Mouse (Mus musculus) forebrain, embryonic 16.5 days (tissue): ENCODE results near the gene 2810004N23Rik. TPM values are rescaled to one million over a fixed set of nuclear protein-coding genes. Genes with fewer than 3 reads are reported as not detected.

Experiments
- ATAC-seq: fragments of 200-750 bp; cut with Nextera tagmentation; 2 replicates; pipeline ENCODE4 v1.8.0; 2017; ENCODE audit warnings: mild to moderate bottlenecking, moderate library complexity
- H3K27ac ChIP-seq: fragments of 300-500 bp; sonication (generic); 2 replicates; pipeline ENCODE4 v1.5.1; 2014; ENCODE audit warnings: low read length, control low read depth
- H3K27me3 ChIP-seq: fragments of 300-500 bp; sonication (generic); replicated peaks from 2 replicates; pipeline ENCODE4 v1.6.1; 2014; ENCODE audit warnings: low read length; ENCODE audit not compliant: control insufficient read depth, insufficient read depth
- H3K36me3 ChIP-seq: fragments of 300-500 bp; sonication (generic); 2 replicates; pipeline ENCODE4 v1.6.1; 2014; ENCODE audit not compliant: control insufficient read depth, insufficient read depth
- H3K4me1 ChIP-seq: fragments of 300-500 bp; sonication (generic); replicated peaks from 2 replicates; pipeline ENCODE4 v1.6.1; 2014; ENCODE audit warnings: low read length; ENCODE audit not compliant: control insufficient read depth, insufficient read depth
- H3K4me2 ChIP-seq: fragments of 300-500 bp; sonication (generic); 2 replicates; pipeline ENCODE4 v1.6.1; 2014; ENCODE audit warnings: mild to moderate bottlenecking, low read length, control low read depth
- H3K4me3 ChIP-seq: fragments of 300-500 bp; sonication (generic); replicated peaks from 2 replicates; pipeline ENCODE4 v1.5.1; 2014; ENCODE audit warnings: mild to moderate bottlenecking, low read length, control low read depth
- H3K9ac ChIP-seq: fragments of 300-500 bp; sonication (generic); replicated peaks from 2 replicates; pipeline ENCODE4 v1.6.1; 2014; ENCODE audit warnings: low read depth, low read length, control low read depth
- H3K9me3 ChIP-seq: fragments of 300-500 bp; sonication (generic); 2 replicates; pipeline ENCODE4 v1.6.1; 2016; ENCODE audit warnings: low read length; ENCODE audit not compliant: control insufficient read depth
- WGBS: fragments of 180-500 bp; shearing (Covaris S2); extraction: QIAGEN DNeasy Blood & Tissue Kit; methylation state at CpG from one replicate; pipeline ENCODE4 v1.1.7; 2014; 5-methylcytosine and 5-hydroxymethylcytosine counted together
- polyA plus RNA-seq: library from polyadenylated mRNA; unstranded; fragments of >200 nt; fragmentation: Nextera tagmentation; extraction: Ambion mirVana; gene quantifications from 2 replicates; pipeline ENCODE4 v1.2.1, GENCODE M21; 2015

Gene 2810004N23Rik
- polyA plus RNA-seq, 1 experiment from 2014 or later = 38.3 TPM

DNA sequence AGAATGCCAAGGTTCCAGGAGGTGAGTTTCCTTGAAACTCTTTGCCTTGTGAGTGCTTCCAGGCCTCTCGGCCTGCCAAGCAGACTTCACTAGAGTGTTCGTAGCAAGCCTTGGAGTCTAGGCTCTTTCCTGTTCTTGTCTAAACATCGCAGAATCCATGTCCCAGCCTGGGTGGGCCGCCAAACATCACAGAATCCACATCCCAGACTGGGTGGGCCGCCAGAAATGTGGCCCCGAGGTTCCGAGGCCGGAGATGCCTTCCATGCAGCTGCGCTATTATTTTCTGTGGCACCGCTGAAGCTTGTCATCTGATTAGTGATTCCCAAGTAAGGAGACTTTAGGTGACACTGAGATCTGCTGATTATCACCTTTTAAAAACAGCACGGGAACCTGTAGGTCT lies 62.4 kb downstream of the 2810004N23Rik start:
- H3K4me1 ChIP-seq = peaks cover 28% of the 10 kb centered on the region
- ATAC-seq = no peak
- H3K27ac ChIP-seq = no peak overlapping the region
- H3K36me3 ChIP-seq = no peaks in the 10 kb centered on the region
- H3K4me3 ChIP-seq = no peak overlapping the region
- 48% methylated on average over 11 of the region's 11 CpGs for WGBS
- peaks cover 6% of the 10 kb centered on the region; the same call in 1 of the 2 replicates for H3K27me3 ChIP-seq
- no peak overlapping the region for H3K9ac ChIP-seq
- no peak overlapping the region for H3K4me2 ChIP-seq
- H3K9me3 ChIP-seq = no peaks in the 10 kb centered on the region

DNA sequence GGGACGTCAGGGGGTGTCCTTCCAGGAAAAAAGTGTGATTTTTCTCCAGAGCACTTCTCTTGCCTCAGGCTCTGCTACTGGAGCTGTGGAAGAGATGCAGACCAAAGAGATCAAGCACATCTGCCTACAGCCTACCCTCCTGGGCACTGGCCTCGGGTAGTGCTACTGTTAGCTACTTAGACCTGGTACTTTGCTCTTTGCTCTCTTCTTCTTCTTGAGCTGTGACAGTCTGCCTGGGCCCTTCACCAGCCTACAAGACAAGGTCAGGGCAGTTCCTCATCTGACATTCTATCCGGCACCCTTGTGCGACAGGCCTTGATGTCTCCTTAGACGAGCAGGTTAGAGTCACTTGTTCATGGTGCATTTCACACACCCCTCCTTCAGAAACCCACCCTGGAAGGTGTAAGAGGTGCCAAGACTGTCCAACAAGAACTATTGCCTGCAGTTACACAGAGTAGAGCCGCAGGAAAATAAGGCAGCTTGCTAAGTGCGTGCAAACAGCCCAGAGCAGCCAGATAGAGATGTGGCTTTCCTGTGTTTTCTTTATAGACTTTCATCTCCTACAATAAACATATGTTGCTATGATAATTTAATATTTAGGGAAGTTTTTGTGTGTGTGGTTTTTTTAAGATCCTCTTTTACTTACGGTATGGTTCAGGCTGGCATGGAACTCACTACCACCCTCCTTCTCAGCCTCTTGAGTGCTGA lies 67.0 kb downstream of the 2810004N23Rik start:
- Histone ChIP-seq H3K9ac (peak overlapping the region; percentile 89; the same call in 1 of the 2 replicates), H3K9me3 (no peaks in the 10 kb centered on the region), H3K27me3 (peaks cover 8% of the 10 kb centered on the region; the same call in 1 of the 2 replicates), H3K4me2 (peak overlapping the region; percentile 81), H3K4me3 (peak overlapping the region; percentile 73), H3K27ac (no peak overlapping the region), H3K4me1 (peaks cover 47% of the 10 kb centered on the region), H3K36me3 (no peaks in the 10 kb centered on the region)
- no peak for ATAC-seq
- 71% methylated on average over 8 of the region's 8 CpGs for WGBS

DNA sequence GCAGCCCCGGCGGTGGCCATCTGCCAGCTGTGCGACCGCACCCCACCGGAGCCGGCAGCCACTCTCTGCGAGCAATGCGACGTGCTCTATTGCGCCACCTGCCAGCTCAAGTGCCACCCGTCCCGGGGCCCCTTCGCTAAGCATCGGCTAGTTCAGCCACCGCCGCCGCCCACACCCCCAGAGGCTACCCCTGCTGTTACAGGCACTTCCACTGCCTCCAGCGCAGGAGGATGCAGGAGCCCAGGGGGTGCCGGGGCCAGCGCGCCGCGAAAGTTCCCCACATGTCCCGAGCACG lies 68.5 kb downstream of the 2810004N23Rik start:
- Histone ChIP-seq H3K9ac (peak overlapping the region; percentile 89), H3K4me2 (peak overlapping the region; percentile 81), H3K4me3 (peak overlapping the region; percentile 73), H3K36me3 (no peaks in the 10 kb centered on the region), H3K4me1 (peaks cover 47% of the 10 kb centered on the region), H3K27ac (peak overlapping the region; percentile 95), H3K27me3 (peaks cover 8% of the 10 kb centered on the region; the same call in 1 of the 2 replicates), H3K9me3 (no peaks in the 10 kb centered on the region)
- WGBS = under 1% methylated on average over 25 of the region's 25 CpGs
- peak; percentile 37 for ATAC-seq

DNA sequence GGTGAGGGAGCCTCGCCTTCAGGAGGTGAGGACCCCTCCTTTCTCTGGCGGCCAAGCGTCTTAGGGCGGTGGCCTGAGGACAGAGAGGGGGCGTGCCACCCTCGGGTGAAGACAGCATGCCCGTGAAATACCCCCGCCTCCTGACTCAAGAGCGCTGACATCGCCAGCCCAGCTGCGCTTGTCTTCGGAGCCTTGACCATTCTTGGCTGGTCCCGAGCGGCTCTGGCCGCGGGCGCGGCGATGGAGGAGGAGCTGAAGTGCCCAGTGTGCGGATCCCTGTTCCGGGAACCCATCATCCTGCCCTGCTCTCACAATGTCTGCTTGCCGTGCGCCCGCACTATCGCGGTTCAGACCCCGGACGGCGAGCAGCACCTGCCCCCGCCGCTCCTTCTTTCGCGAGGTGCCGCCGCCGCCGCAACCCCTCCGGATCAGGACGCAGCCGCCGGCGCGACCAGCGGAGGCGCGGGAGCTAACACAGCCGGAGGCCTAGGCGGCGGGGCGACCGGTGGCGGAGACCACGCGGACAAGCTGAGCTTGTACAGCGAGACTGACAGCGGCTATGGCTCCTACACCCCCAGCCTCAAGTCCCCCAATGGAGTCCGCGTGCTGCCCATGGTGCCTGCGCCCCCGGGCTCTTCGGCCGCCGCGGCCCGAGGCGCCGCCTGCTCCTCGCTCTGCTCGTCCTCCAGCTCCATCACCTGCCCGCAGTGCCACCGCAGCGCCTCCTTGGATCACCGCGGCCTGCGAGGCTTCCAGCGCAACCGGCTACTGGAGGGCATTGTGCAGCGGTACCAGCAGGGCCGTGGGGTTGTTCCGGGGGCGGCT lies 69.0 kb downstream of the 2810004N23Rik start:
- Histone ChIP-seq H3K4me1 (peaks cover 44% of the 10 kb centered on the region), H3K4me3 (peak overlapping the region; percentile 73), H3K27me3 (peaks cover 8% of the 10 kb centered on the region; the same call in 1 of the 2 replicates), H3K9ac (peak overlapping the region; percentile 89), H3K36me3 (no peaks in the 10 kb centered on the region), H3K9me3 (no peaks in the 10 kb centered on the region), H3K27ac (peak overlapping the region; percentile 95), H3K4me2 (peak overlapping the region; percentile 81)
- WGBS = under 1% methylated on average over 77 of the region's 81 CpGs
- 0 out of 2 replicates have a peak, but pooled peaks have one; percentile 4 for ATAC-seq

DNA sequence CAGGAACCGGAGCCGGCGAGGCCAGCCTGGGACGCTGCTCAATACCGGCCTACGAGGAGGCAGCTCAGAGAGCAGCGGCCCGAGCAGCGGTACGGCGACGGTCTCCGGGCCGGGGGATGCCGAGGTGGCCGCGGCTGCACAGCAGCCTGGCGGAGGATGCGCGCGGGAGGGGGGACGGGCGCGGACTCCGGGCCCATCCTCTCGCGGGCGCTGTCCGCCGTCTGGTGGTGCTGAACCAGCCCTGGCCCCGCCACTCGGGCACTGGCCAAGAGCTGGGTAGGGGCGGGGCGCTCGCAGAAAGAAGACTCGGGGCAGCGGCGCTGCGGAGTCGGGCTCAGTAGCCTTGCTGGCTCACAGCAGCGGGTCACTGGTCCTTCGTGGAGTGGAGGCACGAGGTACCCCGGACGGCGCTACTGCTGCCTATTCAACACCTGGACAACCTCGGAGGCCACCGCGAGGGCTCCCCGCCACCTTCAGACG lies 69.7 kb downstream of the 2810004N23Rik start:
- Histone ChIP-seq H3K4me3 (peak overlapping the region; percentile 73), H3K4me1 (peaks cover 44% of the 10 kb centered on the region), H3K36me3 (no peaks in the 10 kb centered on the region), H3K9me3 (no peaks in the 10 kb centered on the region), H3K27me3 (0 out of 2 replicates have a peak, but pooled peaks cover 8% of the 10 kb centered on the region), H3K9ac (peak overlapping the region; percentile 89), H3K4me2 (peak overlapping the region; percentile 81), H3K27ac (peak overlapping the region; percentile 95)
- WGBS = under 1% methylated on average over 48 of the region's 51 CpGs
- ATAC-seq = peak; percentile 60

DNA sequence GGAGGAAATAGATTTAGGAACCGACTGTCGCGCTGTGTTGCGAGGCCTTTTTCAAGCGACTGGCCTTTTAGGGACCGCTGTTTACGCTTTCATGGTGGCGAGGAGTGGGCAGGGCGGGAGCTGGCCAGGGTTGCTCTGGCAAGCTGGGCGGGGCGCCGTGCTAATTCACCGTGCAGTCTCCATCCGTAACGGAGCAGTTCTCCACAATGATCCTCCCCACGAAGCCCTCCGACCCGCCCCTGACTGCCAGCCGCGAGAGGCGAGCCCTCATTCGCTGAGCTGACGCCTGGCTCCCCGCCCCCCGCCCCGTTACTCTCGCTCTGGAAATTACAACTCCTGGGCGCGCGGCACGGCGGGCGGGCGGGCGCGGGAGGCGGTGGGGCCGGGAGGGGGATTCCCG lies 70.2 kb downstream of the 2810004N23Rik start, which contains the start of gene Trim67:
Gene Trim67, plus strand, starts transcription at position 385 of the 400 bp plus-strand sequence.
- H3K4me1 ChIP-seq = peaks cover 41% of the 10 kb centered on the region
- H3K4me3 ChIP-seq = peak within 1 kb of the TSS; percentile 73
- ATAC-seq = peak; percentile 92
- no peaks in the 10 kb centered on the region for H3K36me3 ChIP-seq
- 0 out of 2 replicates have a peak, but pooled peaks cover 8% of the 10 kb centered on the region for H3K27me3 ChIP-seq
- no peaks in the 10 kb centered on the region for H3K9me3 ChIP-seq
- WGBS = under 1% methylated on average over 37 of the region's 39 CpGs
- peak within 1 kb of the TSS; percentile 81 for H3K4me2 ChIP-seq
- H3K27ac ChIP-seq = peak within 1 kb of the TSS; percentile 95
- H3K9ac ChIP-seq = peak within 1 kb of the TSS; percentile 89

DNA sequence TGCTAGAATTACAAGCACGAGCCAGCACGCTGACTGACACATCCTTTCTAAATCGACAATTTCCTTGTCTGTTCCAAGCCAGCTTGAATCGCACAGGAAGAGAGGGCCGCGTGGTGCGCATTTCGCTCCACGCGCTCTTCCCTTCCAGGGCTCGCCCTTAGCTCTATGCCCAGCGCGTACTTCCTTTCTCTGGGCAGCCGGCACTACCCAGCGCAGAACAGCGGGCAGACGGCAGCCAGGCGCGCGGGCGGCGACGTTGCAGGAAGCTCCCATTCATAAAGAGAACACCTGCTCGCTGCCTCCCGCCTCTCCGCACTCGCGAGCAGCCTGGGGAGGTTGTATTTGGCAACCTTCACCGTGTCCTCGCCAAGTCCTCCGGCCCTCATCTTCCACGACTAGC lies 70.7 kb downstream of the 2810004N23Rik start:
- Histone ChIP-seq H3K9me3 (no peaks in the 10 kb centered on the region), H3K4me3 (peak overlapping the region; percentile 73), H3K27me3 (0 out of 2 replicates have a peak, but pooled peaks cover 8% of the 10 kb centered on the region), H3K27ac (peak overlapping the region; percentile 95), H3K4me1 (peaks cover 36% of the 10 kb centered on the region), H3K9ac (peak overlapping the region; percentile 89), H3K4me2 (peak overlapping the region; percentile 81), H3K36me3 (no peaks in the 10 kb centered on the region)
- WGBS = under 1% methylated on average over 32 of the region's 32 CpGs
- ATAC-seq = peak; percentile 64

DNA sequence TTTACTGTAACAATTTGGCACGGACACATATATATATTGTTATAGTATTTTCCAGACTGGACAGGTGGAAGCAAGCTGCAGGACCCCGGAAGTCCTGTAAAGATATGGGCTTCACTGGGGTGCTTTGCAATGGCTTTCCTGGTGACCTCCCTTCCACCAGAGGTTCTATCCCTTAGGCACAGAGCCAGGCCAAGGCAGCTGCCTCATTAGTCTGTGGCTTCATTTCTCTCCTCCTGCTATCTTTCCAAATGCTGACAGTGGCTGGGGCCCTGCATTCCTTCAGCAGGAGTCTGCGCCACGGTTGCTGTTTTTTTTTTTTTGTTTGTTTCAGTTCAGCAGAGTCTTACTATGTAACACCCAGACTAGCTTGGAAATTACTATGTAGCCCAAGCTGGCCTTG lies 71.2 kb downstream of the 2810004N23Rik start:
- Histone ChIP-seq H3K27ac (peak overlapping the region; percentile 95), H3K36me3 (no peaks in the 10 kb centered on the region), H3K27me3 (0 out of 2 replicates have a peak, but pooled peaks cover 8% of the 10 kb centered on the region), H3K9me3 (no peaks in the 10 kb centered on the region), H3K4me2 (peak overlapping the region; percentile 81), H3K9ac (peak overlapping the region; percentile 89), H3K4me3 (peak overlapping the region; percentile 73), H3K4me1 (peaks cover 32% of the 10 kb centered on the region)
- no peak for ATAC-seq
- 43% methylated on average over 4 of the region's 4 CpGs for WGBS

DNA sequence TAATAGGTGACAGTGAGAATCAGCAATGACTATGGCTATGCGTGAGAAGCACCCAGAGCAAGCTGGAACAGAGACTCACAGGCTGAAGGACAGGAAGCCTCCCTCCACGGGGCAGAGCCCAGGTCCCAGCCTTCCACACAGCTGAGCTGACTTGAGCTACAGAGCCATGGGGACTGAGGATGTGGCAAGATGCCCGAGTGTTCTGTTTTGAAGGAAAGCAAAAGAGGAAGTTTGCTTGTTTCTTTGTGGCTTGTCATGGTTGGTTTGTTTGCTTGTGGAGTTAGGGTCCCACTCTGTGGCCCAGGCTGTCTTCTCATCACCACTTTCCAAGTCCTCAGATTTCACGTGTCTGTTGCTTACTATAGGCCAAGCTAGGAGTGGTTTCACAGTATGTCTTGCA lies 72.2 kb downstream of the 2810004N23Rik start:
- peaks cover 21% of the 10 kb centered on the region for H3K4me1 ChIP-seq
- no peak for ATAC-seq
- H3K27ac ChIP-seq = no peak overlapping the region
- H3K9ac ChIP-seq = no peak overlapping the region
- no peak overlapping the region for H3K4me2 ChIP-seq
- H3K27me3 ChIP-seq = 0 out of 2 replicates have a peak, but pooled peaks cover 4% of the 10 kb centered on the region
- 83% methylated on average over 4 of the region's 4 CpGs for WGBS
- no peaks in the 10 kb centered on the region for H3K36me3 ChIP-seq
- H3K9me3 ChIP-seq = no peaks in the 10 kb centered on the region
- H3K4me3 ChIP-seq = no peak overlapping the region
